Mouse (Mus musculus) liver, postnatal 0 days (tissue): Measurements from ENCODE around the gene Eif3g.

Experiments used
- CTCF ChIP-seq: sonication (generic); IDR thresholded peaks from 2 replicates; pipeline ENCODE4 v1.5.1; 2016; ENCODE audit warnings: antibody characterized with exemption, low read depth
- EP300 ChIP-seq: IDR thresholded peaks from 2 replicates; pipeline ENCODE4 v1.6.1; 2016; ENCODE audit warnings: antibody characterized with exemption, low read depth, mild to moderate bottlenecking

- TF ChIP-seq CTCF (no peak), EP300 (no peak)
Measured at GRCm38 (mm10) chr9:20862225-20862624, 36.2 kb downstream of the Eif3g start.
